Mouse (Mus musculus) urinary bladder, postnatal 10 days (tissue): ENCODE data around the gene Txnrd2.

ENCODE experiments used
- DNase-seq: peaks from one replicate; pipeline ENCODE4 v3.0.0; 2022; ENCODE audit warnings: low spot score

Txnrd2 gene

GRCm38 (mm10) chr16:18394056-18394455 is 32.1 kb upstream of the Txnrd2 start:
- no peak for DNase-seq

- DNase-seq: no peak
Observed at GRCm38 (mm10) chr16:18394777-18395619, 31.2 kb upstream of the Txnrd2 start.

GRCm38 (mm10) chr16:18395620-18396036 is 30.6 kb upstream of the Txnrd2 start:
- no peak for DNase-seq

- no peak for DNase-seq
Observed at GRCm38 (mm10) chr16:18396201-18396600, 30.0 kb upstream of the Txnrd2 start.

- DNase-seq: no peak
Observed at GRCm38 (mm10) chr16:18396791-18397621, 29.2 kb upstream of the Txnrd2 start.

- no peak for DNase-seq
Observed at GRCm38 (mm10) chr16:18400028-18400427, 26.2 kb upstream of the Txnrd2 start.

- DNase-seq: no peak
Observed at GRCm38 (mm10) chr16:18400472-18401216, 25.5 kb upstream of the Txnrd2 start.

- DNase-seq: no peak
Observed at GRCm38 (mm10) chr16:18403285-18403684, 22.9 kb upstream of the Txnrd2 start.

- no peak for DNase-seq
Observed at GRCm38 (mm10) chr16:18405091-18405854, 20.9 kb upstream of the Txnrd2 start.

GRCm38 (mm10) chr16:18405876-18406275 is 20.3 kb upstream of the Txnrd2 start:
- no peak for DNase-seq

GRCm38 (mm10) chr16:18406293-18406692 is 19.9 kb upstream of the Txnrd2 start:
- no peak for DNase-seq

- no peak for DNase-seq
Observed at GRCm38 (mm10) chr16:18407912-18408311, 18.3 kb upstream of the Txnrd2 start.

GRCm38 (mm10) chr16:18409776-18410175 is 16.4 kb upstream of the Txnrd2 start:
- DNase-seq: no peak

GRCm38 (mm10) chr16:18410418-18410817 is 15.8 kb upstream of the Txnrd2 start:
- DNase-seq: no peak

GRCm38 (mm10) chr16:18411026-18411649 is 15.0 kb upstream of the Txnrd2 start:
- no peak for DNase-seq

GRCm38 (mm10) chr16:18411802-18412476 is 14.2 kb upstream of the Txnrd2 start:
- DNase-seq: no peak

- peak; percentile 5 for DNase-seq
Observed at GRCm38 (mm10) chr16:18413032-18413816, 13.0 kb upstream of the Txnrd2 start.

- no peak for DNase-seq
Observed at GRCm38 (mm10) chr16:18416094-18416761, 10.0 kb upstream of the Txnrd2 start.

GRCm38 (mm10) chr16:18416837-18417236 is 9.3 kb upstream of the Txnrd2 start:
- no peak for DNase-seq
